Mouse (Mus musculus) midbrain, embryonic 16.5 days (tissue): ENCODE results near the gene Afdn. TPM values are rescaled to one million over a fixed set of nuclear protein-coding genes. Genes with fewer than 3 reads are reported as not detected.

ENCODE experiments used
- ATAC-seq: fragments of 200-750 bp; cut with Nextera tagmentation; 2 replicates; pipeline ENCODE4 v1.8.0; 2017; ENCODE audit warnings: moderate TSS enrichment
- H3K27ac ChIP-seq: fragments of 300-500 bp; sonication (generic); 2 replicates; pipeline ENCODE4 v1.5.1; 2014; ENCODE audit warnings: mild to moderate bottlenecking, low read length, mixed read lengths
- H3K27me3 ChIP-seq: fragments of 300-500 bp; sonication (generic); 2 replicates; pipeline ENCODE4 v1.6.1; 2014; ENCODE audit warnings: low read depth, low read length, mixed read lengths; ENCODE audit not compliant: control insufficient read depth, insufficient read depth
- H3K36me3 ChIP-seq: fragments of 300-500 bp; sonication (generic); 2 replicates; pipeline ENCODE4 v1.6.1; 2014; ENCODE audit warnings: mild to moderate bottlenecking, low read length, moderate library complexity, mixed read lengths; ENCODE audit not compliant: control insufficient read depth, insufficient read depth
- H3K4me1 ChIP-seq: fragments of 300-500 bp; sonication (generic); 2 replicates; pipeline ENCODE4 v1.6.1; 2014; ENCODE audit warnings: mild to moderate bottlenecking, low read length, mixed read lengths; ENCODE audit not compliant: control insufficient read depth, insufficient read depth
- H3K4me2 ChIP-seq: fragments of 300-500 bp; sonication (generic); 2 replicates; pipeline ENCODE4 v1.6.1; 2014; ENCODE audit warnings: mild to moderate bottlenecking, low read length, mixed read lengths
- H3K4me3 ChIP-seq: fragments of 300-500 bp; sonication (generic); 2 replicates; pipeline ENCODE4 v1.5.1; 2014; ENCODE audit warnings: low read depth, mild to moderate bottlenecking, low read length, moderate library complexity, mixed read lengths
- H3K9ac ChIP-seq: fragments of 300-500 bp; sonication (generic); 2 replicates; pipeline ENCODE4 v1.6.1; 2014; ENCODE audit warnings: low read depth, low read length, mixed read lengths
- H3K9me3 ChIP-seq: fragments of 300-500 bp; sonication (generic); replicated peaks from 2 replicates; pipeline ENCODE4 v1.6.1; 2014; ENCODE audit warnings: mild to moderate bottlenecking, low read length, mixed read lengths; ENCODE audit not compliant: control insufficient read depth, poor library complexity, severe bottlenecking
- WGBS: fragments of 180-500 bp; shearing (Covaris S2); extraction: QIAGEN DNeasy Blood & Tissue Kit; methylation state at CpG from one replicate; pipeline ENCODE4 v1.1.7; 2014; 5-methylcytosine and 5-hydroxymethylcytosine counted together
- polyA plus RNA-seq: library from polyadenylated mRNA; unstranded; fragments of >200 nt; fragmentation: Nextera tagmentation; extraction: Ambion mirVana; gene quantifications from 2 replicates; pipeline ENCODE4 v1.2.1, GENCODE M21; 2015

Afdn gene
- polyA plus RNA-seq, 1 experiment from 2014 or later: 118 TPM

DNA sequence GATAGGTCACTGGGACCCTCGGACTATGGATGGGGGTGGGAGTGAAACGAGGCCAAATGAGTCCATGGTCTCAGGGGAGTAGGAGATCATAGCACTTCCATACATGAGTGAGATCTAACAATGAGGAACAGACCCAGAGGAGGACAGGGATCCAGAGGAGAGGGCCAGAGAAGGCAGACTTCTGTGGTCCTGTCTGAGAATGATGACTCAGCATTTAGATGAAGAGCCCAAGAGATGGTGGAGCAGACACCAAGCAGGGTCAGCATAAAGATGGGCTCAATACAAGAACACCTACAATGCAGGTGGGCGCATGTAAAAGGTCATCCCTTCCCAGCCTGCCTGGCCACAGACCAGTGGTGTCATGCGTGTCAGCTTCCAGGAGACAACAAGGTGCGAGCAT lies 40.2 kb upstream of the Afdn start:
- WGBS: 95% methylated on average over 5 of the region's 5 CpGs
- Histone ChIP-seq H3K9me3 (no peaks in the 10 kb centered on the region), H3K27me3 (no peaks in the 10 kb centered on the region), H3K36me3 (no peaks in the 10 kb centered on the region), H3K27ac (no peak overlapping the region), H3K4me2 (no peak overlapping the region), H3K4me1 (peaks cover 8% of the 10 kb centered on the region; the same call in 1 of the 2 replicates), H3K4me3 (no peak overlapping the region), H3K9ac (no peak overlapping the region)
- no peak for ATAC-seq

GRCm38 (mm10) chr17:13721372-13721771 lies 39.0 kb upstream of the Afdn start:
- Histone ChIP-seq H3K9ac (no peak overlapping the region), H3K4me2 (no peak overlapping the region), H3K27me3 (no peaks in the 10 kb centered on the region), H3K4me1 (peaks cover 8% of the 10 kb centered on the region; the same call in 1 of the 2 replicates), H3K36me3 (no peaks in the 10 kb centered on the region), H3K27ac (no peak overlapping the region), H3K9me3 (no peaks in the 10 kb centered on the region), H3K4me3 (no peak overlapping the region)
- 91% methylated on average over 2 of the region's 2 CpGs for WGBS
- ATAC-seq: no peak

GRCm38 (mm10) chr17:13722434-13722833 lies 37.9 kb upstream of the Afdn start:
- 17% methylated on average over 2 of the region's 2 CpGs for WGBS
- ATAC-seq: peak; percentile 83

DNA sequence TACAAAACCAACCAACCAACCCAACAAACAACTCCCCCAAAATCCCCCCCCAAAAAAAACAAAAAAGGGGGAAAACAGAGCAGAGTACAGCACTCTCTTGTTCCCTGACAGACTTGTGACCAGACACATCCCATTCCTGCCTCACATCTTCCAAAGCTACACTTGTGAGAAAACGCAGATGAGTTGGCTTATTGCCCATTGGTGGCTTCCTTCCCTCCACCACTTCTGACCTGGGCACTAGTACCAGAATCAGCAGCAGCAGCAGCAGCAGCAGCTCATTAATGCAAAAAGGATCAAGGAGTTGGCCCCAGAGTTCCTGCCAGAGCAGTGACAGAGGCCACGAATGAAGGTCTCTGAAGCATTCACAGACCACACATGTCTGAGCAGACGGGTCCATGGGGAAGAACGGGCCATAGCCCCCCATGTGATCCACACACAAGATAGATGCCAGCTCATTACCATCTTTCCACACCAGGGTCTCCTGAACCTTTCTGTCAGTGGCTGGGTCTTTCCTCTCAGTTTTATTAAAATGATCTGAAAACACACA lies 35.3 kb upstream of the Afdn start:
- no peak for ATAC-seq
- Histone ChIP-seq H3K4me1 (peaks cover 8% of the 10 kb centered on the region; the same call in 1 of the 2 replicates), H3K4me3 (no peak overlapping the region), H3K27ac (no peak overlapping the region), H3K9ac (no peak overlapping the region), H3K27me3 (no peaks in the 10 kb centered on the region), H3K4me2 (no peak overlapping the region), H3K36me3 (no peaks in the 10 kb centered on the region), H3K9me3 (no peaks in the 10 kb centered on the region)
- 32% methylated on average over 4 of the region's 4 CpGs for WGBS

More at GRCm38 (mm10) chr17:13722434-13722833, 37.9 kb upstream of the Afdn start:
- Histone ChIP-seq H3K27me3 (no peaks in the 10 kb centered on the region), H3K4me3 (no peak overlapping the region), H3K9ac (no peak overlapping the region), H3K27ac (peak overlapping the region; percentile 60; the same call in 1 of the 2 replicates), H3K36me3 (no peaks in the 10 kb centered on the region), H3K4me2 (no peak overlapping the region), H3K4me1 (peaks cover 8% of the 10 kb centered on the region; the same call in 1 of the 2 replicates), H3K9me3 (no peaks in the 10 kb centered on the region)

GRCm38 (mm10) chr17:13726832-13727355 lies 33.4 kb upstream of the Afdn start:
- H3K27me3 ChIP-seq: no peaks in the 10 kb centered on the region

GRCm38 (mm10) chr17:13730980-13731726 lies 29.2 kb upstream of the Afdn start:
- H3K4me3 ChIP-seq: no peak overlapping the region
- H3K4me2 ChIP-seq: no peak overlapping the region
- H3K9me3 ChIP-seq: no peaks in the 10 kb centered on the region
- no peaks in the 10 kb centered on the region for H3K36me3 ChIP-seq
- WGBS: 95% methylated on average over 6 of the region's 6 CpGs
- H3K27me3 ChIP-seq: no peaks in the 10 kb centered on the region
- ATAC-seq: no peak
- no peak overlapping the region for H3K27ac ChIP-seq
- H3K9ac ChIP-seq: no peak overlapping the region
- H3K4me1 ChIP-seq: 0 out of 2 replicates have a peak, but pooled peaks cover 4% of the 10 kb centered on the region

More at GRCm38 (mm10) chr17:13726832-13727355, 33.4 kb upstream of the Afdn start:
- Histone ChIP-seq H3K36me3 (no peaks in the 10 kb centered on the region), H3K27ac (no peak overlapping the region), H3K9ac (no peak overlapping the region), H3K9me3 (no peaks in the 10 kb centered on the region), H3K4me2 (no peak overlapping the region), H3K4me1 (peaks cover 8% of the 10 kb centered on the region; the same call in 1 of the 2 replicates), H3K4me3 (no peak overlapping the region)
- 93% methylated on average over 8 of the region's 8 CpGs for WGBS
- ATAC-seq: no peak

- Histone ChIP-seq H3K9ac (no peak overlapping the region), H3K4me3 (no peak overlapping the region), H3K27ac (no peak overlapping the region), H3K4me1 (0 out of 2 replicates have a peak, but pooled peaks cover 4% of the 10 kb centered on the region), H3K27me3 (no peaks in the 10 kb centered on the region), H3K36me3 (no peaks in the 10 kb centered on the region), H3K9me3 (no peaks in the 10 kb centered on the region), H3K4me2 (no peak overlapping the region)
- 67% methylated on average over 4 of the region's 4 CpGs for WGBS
- no peak for ATAC-seq
These were observed 28.6 kb upstream of the Afdn start for GRCm38 (mm10) chr17:13731727-13732112.

- Histone ChIP-seq H3K27ac (no peak overlapping the region), H3K9ac (no peak overlapping the region), H3K27me3 (no peaks in the 10 kb centered on the region), H3K4me1 (0 out of 2 replicates have a peak, but pooled peaks cover 6% of the 10 kb centered on the region), H3K4me2 (no peak overlapping the region), H3K4me3 (no peak overlapping the region), H3K9me3 (no peaks in the 10 kb centered on the region), H3K36me3 (no peaks in the 10 kb centered on the region)
- no peak for ATAC-seq
- WGBS: 62% methylated on average over 8 of the region's 8 CpGs
These were observed 27.7 kb upstream of the Afdn start for GRCm38 (mm10) chr17:13732685-13733084.

- Histone ChIP-seq H3K9ac (no peak overlapping the region), H3K4me1 (0 out of 2 replicates have a peak, but pooled peaks cover 6% of the 10 kb centered on the region), H3K27me3 (no peaks in the 10 kb centered on the region), H3K36me3 (no peaks in the 10 kb centered on the region), H3K4me2 (no peak overlapping the region), H3K4me3 (no peak overlapping the region), H3K9me3 (no peaks in the 10 kb centered on the region), H3K27ac (no peak overlapping the region)
- 95% methylated on average over 5 of the region's 5 CpGs for WGBS
- ATAC-seq: no peak
These were observed 26.4 kb upstream of the Afdn start for GRCm38 (mm10) chr17:13733971-13734370.
